Mouse (Mus musculus) Patski (cell line): Measurements from ENCODE around the gene Cbx1. TPM values are rescaled to one million over a fixed set of nuclear protein-coding genes. Genes with fewer than 3 reads are reported as not detected.

Experiments
- ATAC-seq: fragments of 100-300 bp; one replicate; pipeline ENCODE4 v1.8.0; 2021
- CTCF ChIA-PET: fragments of 350-600 bp; sonication (Branson Sonifier 250); formaldehyde crosslinking; loops from one replicate; lab custom pipeline; 2022; ENCODE audit warnings: inconsistent platforms; lab: Charles Lee
- POLR2A ChIA-PET: fragments of 350-600 bp; sonication (Branson Sonifier 250); formaldehyde crosslinking; loops from one replicate; lab custom pipeline; 2022; ENCODE audit warnings: antibody characterized with exemption, inconsistent platforms; lab: Charles Lee
- DNase-seq: peaks from one replicate; pipeline ENCODE4 v3.0.0-alpha.2; 2011; ENCODE audit warnings: low read depth, low spot score
- H3K27me3 ChIP-seq: fragments of 371-371 bp; one replicate; pipeline ENCODE4 v1.5.1; 2021
- CTCF ChIP-seq: fragments of 100-300 bp; IDR thresholded peaks from one replicate; pipeline ENCODE4 v1.5.1; 2021
- in situ Hi-C: fragments of 300-500 bp; cut with MboI; formaldehyde crosslinking; loops from 3 replicates; pipeline ENCODE4 v1.11.1; 2018; ENCODE audit warnings: low pct_unique_long_range_greater_than_20kb, mixed read lengths
- polyA plus RNA-seq: library from polyadenylated mRNA; unstranded; gene quantifications from one replicate; pipeline ENCODE4 v1.2.3, GENCODE M21; 2021

Gene Cbx1
- polyA plus RNA-seq, 1 experiment from 2014 or later = 111 TPM

DNA sequence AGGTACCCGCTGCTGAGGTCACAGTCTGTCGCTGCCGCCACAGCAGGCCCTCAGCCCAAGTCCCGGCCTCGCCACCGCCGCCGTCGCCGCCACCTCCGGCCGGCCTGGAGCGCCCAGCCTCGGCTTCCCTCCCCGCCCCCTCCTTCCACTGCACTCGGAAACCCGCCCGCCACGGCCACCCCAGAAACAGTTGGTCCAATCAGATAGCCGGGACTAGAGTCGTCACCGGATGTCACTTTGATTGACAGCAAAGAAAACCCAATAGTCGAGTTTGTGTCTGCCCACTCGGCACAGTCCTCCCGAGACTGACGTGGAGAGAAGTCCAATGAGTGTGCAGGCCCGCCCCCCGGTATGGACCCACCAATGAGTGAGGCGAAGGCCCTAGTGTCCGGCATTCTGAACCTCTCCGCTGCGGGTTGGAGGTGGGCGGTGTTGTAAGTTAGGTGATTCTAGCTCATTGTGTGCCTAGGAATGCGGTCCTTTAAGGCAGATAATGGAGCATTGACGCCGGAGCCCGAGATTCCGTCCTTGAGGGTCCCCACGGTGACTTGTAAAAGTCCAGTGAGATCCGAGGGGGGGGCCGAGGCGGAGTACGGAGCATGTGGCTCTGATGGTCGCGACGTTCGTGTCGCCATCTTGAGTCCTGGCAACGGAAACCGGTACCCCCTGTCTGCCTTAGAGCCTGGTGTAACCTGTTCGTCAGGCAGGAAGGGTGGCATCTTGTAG, 41.0 kb downstream of the Cbx1 start, which contains the start of gene Nfe2l1:
Gene Nfe2l1 (minus strand): TSS at position 156 of the 726 bp plus-strand sequence.
- DNase-seq (peak; percentile 97), ATAC-seq (peak; percentile 95)
- in situ Hi-C loops = no loop called here
- H3K27me3 ChIP-seq = no peaks in the 10 kb centered on the region
- no peak for TF ChIP-seq CTCF
- ChIA-PET POLR2A (interaction anchor here (0.9 to 1.5 kb wide), 4 partner anchors 9 to 87 kb away, joined by 3 to 4 read pairs (median 3); no protein-coding TSS in a partner anchor), CTCF (interaction anchor here (0.7 to 1.6 kb wide), 5 partner anchors 12 to 53 kb away, joined by 3 to 5 read pairs (median 3); partner anchors contain the start of gene Snx11)

DNA sequence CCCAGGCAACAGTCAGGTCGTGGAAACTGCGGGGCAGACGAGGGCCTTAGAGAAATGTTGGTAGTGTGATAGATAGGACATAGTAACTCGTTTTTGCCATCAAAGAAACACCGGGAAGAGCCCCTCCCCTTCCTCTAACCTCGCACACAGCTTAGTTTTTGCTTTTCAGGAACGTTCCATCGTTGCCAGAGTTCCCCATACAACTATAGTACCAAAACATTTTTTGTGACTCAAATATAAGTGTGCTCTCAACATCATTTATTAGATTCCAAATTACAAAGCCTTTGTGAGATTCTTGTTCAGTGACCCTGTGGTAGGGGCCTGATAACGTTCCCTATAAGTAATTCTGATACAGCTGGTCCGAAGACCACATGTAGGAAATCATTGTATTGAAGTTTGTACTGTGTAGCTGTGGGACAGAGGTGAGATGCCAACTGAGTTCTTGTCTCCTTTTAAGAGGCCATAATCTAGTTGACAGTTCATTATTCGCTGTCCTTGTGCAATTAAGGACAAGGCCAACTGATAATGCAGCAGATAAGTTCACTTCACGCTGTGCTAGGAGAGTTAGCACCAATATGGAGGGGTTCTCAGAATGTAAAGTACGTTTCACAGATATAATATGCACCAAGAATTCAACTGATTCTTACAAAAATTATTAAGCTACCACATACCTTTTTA, 41.8 kb downstream of the Cbx1 start:
- ChIA-PET POLR2A (interaction anchor here (1.0 to 1.5 kb wide), 2 partner anchors 9 to 17 kb away, joined by 3 to 4 read pairs; no protein-coding TSS in a partner anchor), CTCF (interaction anchor here (0.6 to 1.6 kb wide), 6 partner anchors 10 to 53 kb away, joined by 3 to 5 read pairs (median 4); partner anchors contain the start of gene Snx11)
- TF ChIP-seq CTCF = no peak
- in situ Hi-C loops = no loop called here
- no peaks in the 10 kb centered on the region for H3K27me3 ChIP-seq
- no peak for DNase-seq
- no peak for ATAC-seq

- DNase-seq = no peak
- ATAC-seq = no peak
- H3K27me3 ChIP-seq = no peaks in the 10 kb centered on the region
- TF ChIP-seq CTCF = no peak
- POLR2A ChIA-PET = interaction anchor here (1.5 kb wide), 1 partner anchor 16 kb away, joined by 3 read pairs; no protein-coding TSS in a partner anchor
- CTCF ChIA-PET = interaction anchor here (0.6 to 0.7 kb wide), 2 partner anchors 11 kb away, joined by 4 to 5 read pairs; no protein-coding TSS in a partner anchor
- in situ Hi-C loops = no loop called here
Observed at GRCm38 (mm10) chr11:96831516-96831915, 42.6 kb downstream of the Cbx1 start.

DNA sequence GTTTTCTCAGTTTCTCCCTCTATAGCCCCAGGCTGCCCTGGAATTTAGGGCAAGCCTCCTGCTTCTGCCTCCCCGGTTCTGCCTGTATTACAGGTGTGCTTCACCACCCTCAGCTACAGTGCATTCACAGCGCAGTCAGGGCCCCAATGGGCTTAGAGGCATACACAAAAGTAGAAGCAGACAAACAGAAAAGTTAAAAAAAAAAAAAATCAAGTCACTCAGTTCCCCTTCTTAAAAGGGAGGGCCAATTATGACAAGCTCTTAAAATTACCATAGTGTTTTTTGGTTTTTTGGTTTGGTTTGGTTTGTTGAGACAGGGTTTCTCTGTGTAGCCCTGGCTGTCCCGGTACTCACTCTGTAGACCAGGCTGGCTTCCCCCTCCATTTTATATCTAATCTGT, 43.6 kb downstream of the Cbx1 start:
- ChIA-PET POLR2A (no interaction called here), CTCF (no interaction called here)
- ATAC-seq (no peak), DNase-seq (no peak)
- no peaks in the 10 kb centered on the region for H3K27me3 ChIP-seq
- no peak for TF ChIP-seq CTCF
- in situ Hi-C loops = no loop called here

GRCm38 (mm10) chr11:96832973-96833372, 44.0 kb downstream of the Cbx1 start:
- ChIA-PET POLR2A (no interaction called here), CTCF (no interaction called here)
- in situ Hi-C loops = no loop called here
- DNase-seq (no peak), ATAC-seq (no peak)
- H3K27me3 ChIP-seq = no peaks in the 10 kb centered on the region
- TF ChIP-seq CTCF = no peak

DNA sequence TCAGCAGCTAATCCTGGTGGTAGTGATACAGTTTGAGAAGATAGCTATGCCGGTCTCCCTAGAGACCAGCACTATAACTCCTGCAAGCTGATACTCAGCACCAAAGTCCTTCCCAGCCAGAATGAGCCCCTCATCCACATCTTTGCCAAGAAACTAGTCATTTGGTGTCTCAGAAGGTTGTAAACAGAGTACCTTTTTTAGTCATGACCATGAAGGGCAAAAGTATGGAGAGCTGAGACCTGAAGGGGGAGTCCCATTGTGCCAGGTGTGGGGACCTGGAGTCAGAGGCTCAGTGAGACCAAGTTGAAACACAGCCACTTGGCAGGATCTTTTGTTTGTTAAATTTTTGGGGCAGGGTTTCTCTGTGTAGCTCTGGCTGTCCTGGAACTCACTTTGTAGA, 45.2 kb downstream of the Cbx1 start:
- no peaks in the 10 kb centered on the region for H3K27me3 ChIP-seq
- CTCF ChIA-PET = interaction anchor here (1.9 kb wide), 1 partner anchor 27 kb away, joined by 6 read pairs; no protein-coding TSS in a partner anchor
- DNase-seq = no peak
- POLR2A ChIA-PET = interaction anchor here (0.7 to 1.6 kb wide), 2 partner anchors 10 to 15 kb away, joined by 3 read pairs; no protein-coding TSS in a partner anchor
- in situ Hi-C loops = no loop called here
- TF ChIP-seq CTCF = no peak
- ATAC-seq = no peak

DNA sequence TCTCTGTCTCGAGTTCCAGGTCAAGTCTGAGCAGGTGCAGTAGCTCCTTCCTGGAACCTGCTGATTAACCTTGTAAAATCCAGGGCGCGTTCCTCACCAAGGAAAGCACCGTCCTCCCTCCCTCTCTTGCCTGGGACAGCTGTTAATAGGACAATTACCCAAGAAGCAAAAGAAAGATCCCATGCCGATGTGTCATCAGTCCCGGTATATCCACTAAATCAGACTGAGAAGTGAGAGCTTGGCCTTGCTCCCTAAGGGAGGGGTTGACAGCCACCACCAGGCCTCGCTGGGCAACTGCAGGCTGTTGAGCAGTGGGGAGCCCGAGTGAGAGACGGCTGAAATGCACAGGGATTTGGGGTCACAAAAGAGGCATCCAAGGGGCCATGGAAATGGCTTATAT, 48.4 kb downstream of the Cbx1 start:
- in situ Hi-C loops = no loop called here
- no peak for DNase-seq
- no peaks in the 10 kb centered on the region for H3K27me3 ChIP-seq
- TF ChIP-seq CTCF = no peak
- no peak for ATAC-seq
- ChIA-PET CTCF (interaction anchor here (0.9 to 1.1 kb wide), 3 partner anchors 10 to 14 kb away, joined by 3 to 4 read pairs (median 3); no protein-coding TSS in a partner anchor), POLR2A (interaction anchor here (1.2 to 1.4 kb wide), 3 partner anchors 12 to 587 kb away, joined by 3 read pairs; partner anchors contain the start of gene Copz2)

DNA sequence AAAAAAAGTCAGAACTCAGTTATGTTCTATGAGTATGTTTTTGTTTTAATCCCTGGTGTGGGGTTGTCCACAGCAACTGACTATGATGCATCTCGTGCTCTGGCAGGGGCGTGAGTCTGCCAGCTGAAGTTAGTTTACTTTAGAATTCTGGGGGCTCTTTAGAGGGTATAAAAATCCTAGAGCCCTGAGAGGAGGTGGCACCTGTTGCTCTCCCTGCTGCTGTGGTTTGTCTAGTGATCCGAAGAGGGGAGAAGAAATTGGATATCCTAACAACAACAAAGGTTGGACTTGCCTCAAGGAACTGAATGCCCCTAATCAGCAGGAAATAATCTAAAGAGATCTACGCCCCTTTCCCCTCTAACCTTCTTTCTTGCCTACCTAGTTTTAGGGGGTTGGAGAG, 49.4 kb downstream of the Cbx1 start:
- in situ Hi-C loops = no loop called here
- DNase-seq = no peak
- POLR2A ChIA-PET = interaction anchor here (1.3 to 1.4 kb wide), 2 partner anchors 24 to 588 kb away, joined by 3 read pairs; no protein-coding TSS in a partner anchor
- TF ChIP-seq CTCF = no peak
- CTCF ChIA-PET = interaction anchor here (0.9 to 1.9 kb wide), 3 partner anchors 19 to 72 kb away, joined by 3 to 5 read pairs (median 3); no protein-coding TSS in a partner anchor
- no peaks in the 10 kb centered on the region for H3K27me3 ChIP-seq
- ATAC-seq = no peak

DNA sequence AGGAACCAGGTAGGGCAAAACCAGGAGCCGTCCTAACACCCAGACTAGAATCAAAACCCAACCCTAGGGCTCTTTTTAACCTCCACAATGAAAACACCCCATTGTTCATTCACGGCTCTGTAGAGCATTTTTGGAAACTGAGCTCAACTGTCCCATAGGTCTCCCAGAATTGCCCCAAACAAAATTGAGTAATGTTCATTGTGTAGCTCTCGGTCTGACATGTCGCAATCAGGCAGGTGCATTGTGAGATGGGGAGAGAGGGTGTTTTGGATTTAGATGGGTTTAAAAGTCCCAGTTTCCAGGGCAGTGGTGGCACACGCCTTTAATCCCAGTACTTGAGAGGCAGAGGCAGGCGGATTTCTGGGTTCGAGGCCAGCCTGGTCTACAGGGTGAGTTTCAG, 50.5 kb downstream of the Cbx1 start:
- CTCF ChIA-PET = interaction anchor here (0.9 to 1.9 kb wide), 3 partner anchors 18 to 73 kb away, joined by 3 to 5 read pairs (median 3); no protein-coding TSS in a partner anchor
- in situ Hi-C loops = no loop called here
- no peak for TF ChIP-seq CTCF

GRCm38 (mm10) chr11:96839877-96840276, 51.0 kb downstream of the Cbx1 start:
- ChIA-PET POLR2A (interaction anchor here (0.9 to 1.0 kb wide), 2 partner anchors 9 to 18 kb away, joined by 3 to 4 read pairs; no protein-coding TSS in a partner anchor), CTCF (interaction anchor here (1.4 to 1.9 kb wide), 2 partner anchors 18 to 43 kb away, joined by 3 to 5 read pairs; no protein-coding TSS in a partner anchor)
- H3K27me3 ChIP-seq = no peaks in the 10 kb centered on the region
- DNase-seq (no peak), ATAC-seq (no peak)
- no peak for TF ChIP-seq CTCF
- in situ Hi-C loops = no loop called here

More for the DNA sequence above, 50.5 kb downstream of the Cbx1 start:
- POLR2A ChIA-PET = interaction anchor here (1.0 kb wide), 1 partner anchor 9 kb away, joined by 4 read pairs; no protein-coding TSS in a partner anchor
- DNase-seq = no peak
- no peak for ATAC-seq
- no peaks in the 10 kb centered on the region for H3K27me3 ChIP-seq
